Mouse (Mus musculus) heart, adult 2 months (tissue): ENCODE results near the gene Lrmp.

Experiments used
- CTCF ChIP-seq: fragments of 200-600 bp; IDR thresholded peaks from 2 replicates; pipeline ENCODE4 v1.8.1; 2022; ENCODE audit warnings: antibody characterized with exemption, mild to moderate bottlenecking, moderate library complexity
- POLR2A ChIP-seq: fragments of 200-500 bp; IDR thresholded peaks from 2 replicates; pipeline ENCODE4 v1.6.1; 2011; ENCODE audit warnings: mild to moderate bottlenecking, low read depth, low read length, control low read depth; ENCODE audit not compliant: insufficient read depth

GRCm38 (mm10) chr6:145131991-145132390, 16.5 kb downstream of the Lrmp start:
- TF ChIP-seq CTCF: no peak
- no peak for TF ChIP-seq POLR2A
